Mouse (Mus musculus) gastrocnemius, adult 8-10 months (tissue): ENCODE results near the gene 4930432M17Rik. TPM values are rescaled to one million over a fixed set of nuclear protein-coding genes. Genes with fewer than 3 reads are reported as not detected.

ENCODE experiments used
- DNase-seq, 2 experiments: peaks; one replicate each; pipeline ENCODE4 v3.0.0; 2022; ENCODE audit warnings: low spot score in 2 of 2
- total RNA-seq, 4 experiments: library from RNA; stranded (reverse); gene quantifications; 2 replicates each; pipeline ENCODE4 v1.2.4; 2022

The 4930432M17Rik gene
- not detected for total RNA-seq

DNA sequence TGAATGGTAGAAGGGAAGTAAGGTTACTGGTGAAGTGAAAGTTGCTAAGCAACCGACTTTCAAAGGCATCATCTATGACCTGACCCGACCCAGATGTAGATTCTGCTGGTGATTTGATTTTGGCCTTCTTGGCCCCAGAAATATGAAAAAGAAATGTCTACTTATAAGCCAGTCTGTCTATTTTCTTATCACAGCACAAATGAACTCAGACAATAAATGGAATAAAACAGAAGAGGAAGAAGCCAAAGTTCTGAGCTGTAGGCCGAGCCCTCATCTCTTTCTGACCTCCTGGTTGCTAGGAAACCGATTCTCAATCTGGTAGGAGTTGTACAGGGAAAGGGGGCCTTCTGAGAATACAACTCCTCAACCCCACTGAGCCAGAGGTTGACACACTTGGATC, at the start of gene 4930432M17Rik:
Gene 4930432M17Rik (plus strand): TSS at position 301 of the 400 bp plus-strand sequence.
- no peak for DNase-seq

DNA sequence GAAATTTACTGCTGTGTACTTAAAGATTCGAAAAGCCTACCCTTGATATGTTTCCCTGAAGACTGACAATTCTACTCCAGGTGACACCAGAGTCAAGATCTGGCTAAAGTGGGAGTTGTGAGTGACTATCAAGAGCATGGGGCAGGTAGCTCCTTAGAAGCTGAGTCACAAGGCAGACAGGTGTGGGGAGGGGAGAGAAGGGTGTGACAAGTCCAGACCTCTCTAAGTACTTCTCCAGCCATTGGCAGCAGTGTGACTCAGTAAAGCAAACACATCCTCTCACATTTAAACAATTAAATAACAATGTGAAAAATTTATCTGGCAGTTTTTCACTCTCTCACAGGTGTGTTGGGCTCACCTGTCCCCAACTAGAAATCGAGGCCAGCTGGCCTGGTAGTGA, 44.9 kb upstream of the 4930432M17Rik start:
- DNase-seq, result no peak

DNA sequence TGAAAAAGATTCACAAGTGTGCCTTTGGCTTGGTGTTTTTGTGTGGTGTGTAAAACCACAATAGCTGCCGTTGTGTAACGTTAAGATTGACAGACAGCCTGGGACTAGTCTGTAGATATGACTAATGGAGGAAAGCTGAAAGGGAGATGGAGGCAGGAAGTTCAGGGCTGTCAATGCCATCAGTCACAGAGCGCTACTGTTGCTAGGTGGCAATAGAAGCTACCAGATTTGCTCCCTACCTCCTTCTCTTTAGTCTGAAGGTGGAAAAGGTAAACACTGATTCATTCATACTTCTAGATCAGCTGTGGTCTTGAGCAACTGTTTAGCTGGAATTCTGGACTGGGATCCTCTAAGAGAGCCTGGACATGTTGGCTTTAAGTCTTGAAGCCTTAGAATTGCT, 44.3 kb upstream of the 4930432M17Rik start:
- no peak for DNase-seq

DNA sequence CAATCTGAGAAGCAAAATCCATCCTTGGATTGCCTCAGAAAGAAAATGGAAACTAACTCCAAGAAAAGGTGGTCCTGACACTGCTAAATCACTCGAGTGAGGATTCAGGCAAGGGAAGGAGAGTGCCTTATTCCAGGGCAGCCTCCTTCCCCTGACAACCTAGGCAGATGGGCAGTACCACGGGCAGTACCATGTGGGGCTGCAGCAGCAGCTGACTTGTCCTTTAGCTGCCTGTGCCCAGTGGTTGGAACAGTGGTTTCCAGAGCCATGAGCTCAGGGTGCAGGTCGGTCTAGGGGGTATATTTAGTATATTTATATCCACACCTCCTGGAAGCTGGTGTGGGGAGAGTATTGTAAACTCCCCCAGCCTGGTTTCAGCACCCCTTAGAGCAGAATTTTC, 42.3 kb upstream of the 4930432M17Rik start:
- no peak for DNase-seq

DNA sequence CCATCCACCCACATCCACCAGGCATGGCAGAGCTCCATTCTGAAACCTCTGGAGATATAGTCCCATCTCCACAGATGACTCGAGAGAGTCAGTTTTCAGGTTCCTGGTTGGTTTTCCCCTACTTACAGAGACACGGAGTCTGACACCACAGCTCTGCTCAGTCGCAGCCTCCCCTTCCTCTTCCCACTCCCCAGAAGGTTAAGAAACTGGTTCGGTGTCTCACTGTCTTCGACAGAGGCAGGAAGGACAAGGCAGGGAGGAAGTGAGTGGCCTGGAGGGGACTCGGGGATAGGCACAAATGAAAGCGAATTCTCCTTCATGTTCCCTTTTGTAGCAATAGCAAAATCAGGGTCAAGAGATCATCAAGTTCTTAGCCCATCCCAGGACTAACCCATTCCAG, 39.9 kb upstream of the 4930432M17Rik start:
- DNase-seq, result no peak

DNA sequence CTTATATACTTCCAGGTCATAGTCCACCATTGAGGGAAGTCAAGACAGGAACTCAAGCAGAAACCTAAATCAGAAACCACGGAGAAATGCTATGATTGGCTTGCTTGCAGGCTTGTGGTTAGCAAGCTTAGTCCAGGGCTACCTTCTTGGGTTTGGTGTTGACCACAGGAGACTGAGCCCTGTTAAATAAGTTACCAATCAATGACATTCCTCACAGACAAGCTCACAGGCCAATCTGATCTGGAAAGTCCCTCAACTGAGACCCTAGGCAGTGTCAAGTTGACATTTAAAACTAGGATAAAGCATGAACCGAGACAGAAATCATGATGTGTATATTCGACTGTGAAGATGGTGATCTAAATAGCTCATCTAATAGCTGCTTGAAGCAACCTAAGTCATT, 35.6 kb upstream of the 4930432M17Rik start:
- DNase-seq, result no peak

DNA sequence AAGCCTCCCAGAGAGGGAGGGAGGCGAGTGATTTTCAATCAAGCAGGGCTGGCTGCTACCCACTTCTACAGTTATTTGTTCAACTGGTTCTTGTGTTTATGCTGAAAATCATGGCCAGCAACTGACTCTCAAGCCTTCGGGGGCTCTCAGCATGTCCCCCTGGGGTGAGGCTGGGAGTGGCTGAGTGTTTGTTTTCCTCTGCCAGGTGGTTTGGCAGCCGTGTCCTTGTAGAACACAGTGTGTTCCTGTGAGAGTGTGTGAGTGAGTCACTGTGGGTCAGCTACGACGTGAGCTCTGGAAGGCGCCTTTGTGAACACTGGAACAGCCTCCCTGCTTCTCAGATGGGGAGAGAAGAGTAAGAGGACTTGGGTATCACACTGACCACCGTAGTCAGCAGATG, 35.1 kb upstream of the 4930432M17Rik start:
- DNase-seq, result peak; percentile 76 to 79

DNA sequence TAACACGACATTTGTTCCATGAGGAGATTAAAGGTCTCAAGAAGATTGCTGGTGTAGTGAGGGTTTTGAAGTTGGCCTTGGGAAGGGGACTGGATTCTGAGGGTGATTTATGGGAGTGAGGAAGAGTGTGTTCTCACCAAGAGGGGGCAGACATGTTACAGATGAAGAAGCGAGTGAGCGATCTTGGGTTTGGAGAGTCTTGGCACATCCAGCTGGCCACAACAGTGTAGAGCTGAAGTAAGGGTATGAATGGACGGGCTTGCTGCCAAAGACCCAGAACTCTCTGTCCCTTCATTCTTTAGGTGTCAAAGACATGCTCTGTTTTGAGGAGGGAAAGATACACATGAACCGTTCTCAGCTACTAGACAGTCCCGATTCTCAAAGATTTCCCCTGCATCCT, 34.2 kb upstream of the 4930432M17Rik start:
- DNase-seq, result peak; percentile 40 to 56

DNA sequence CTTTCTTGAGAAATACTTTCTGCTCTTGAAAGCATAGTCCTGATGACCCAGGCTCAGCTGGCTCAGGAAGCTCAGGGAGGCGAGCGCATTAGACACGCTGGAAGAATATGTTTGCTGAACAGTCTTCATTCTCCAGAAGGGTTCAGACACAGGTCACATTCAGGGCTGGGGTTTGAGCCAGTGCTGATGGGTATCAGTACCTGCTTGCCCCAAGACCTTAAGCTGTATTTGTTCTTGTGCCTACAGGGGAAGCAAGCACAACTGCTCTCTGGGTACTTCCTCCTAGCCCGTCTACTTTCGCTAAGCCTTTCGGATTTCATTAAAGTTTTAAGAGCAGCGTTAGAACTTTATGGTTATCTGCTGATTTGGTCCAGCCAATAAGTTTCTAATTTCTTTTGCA, 33.8 kb upstream of the 4930432M17Rik start:
- DNase-seq, result no peak

DNA sequence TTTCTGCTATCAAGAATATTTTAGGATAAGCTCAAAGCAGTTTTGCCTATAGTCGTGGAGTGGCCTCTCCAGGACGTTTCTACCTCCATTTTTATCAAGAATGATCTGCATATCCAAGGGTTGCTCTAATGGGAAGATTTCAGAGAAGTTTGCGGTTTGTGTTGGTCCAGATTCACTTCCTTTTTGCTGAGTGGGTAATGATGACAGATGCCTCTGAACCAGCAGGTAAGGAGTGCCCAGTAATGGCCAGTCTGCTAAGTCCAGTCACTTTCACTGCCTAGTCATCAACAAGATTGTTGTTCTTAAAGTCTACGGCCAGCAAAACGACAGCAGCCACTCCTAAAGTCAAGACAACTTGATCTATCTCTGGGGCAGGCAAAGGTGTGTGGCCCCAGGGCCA, 32.8 kb upstream of the 4930432M17Rik start:
- DNase-seq, result no peak

DNA sequence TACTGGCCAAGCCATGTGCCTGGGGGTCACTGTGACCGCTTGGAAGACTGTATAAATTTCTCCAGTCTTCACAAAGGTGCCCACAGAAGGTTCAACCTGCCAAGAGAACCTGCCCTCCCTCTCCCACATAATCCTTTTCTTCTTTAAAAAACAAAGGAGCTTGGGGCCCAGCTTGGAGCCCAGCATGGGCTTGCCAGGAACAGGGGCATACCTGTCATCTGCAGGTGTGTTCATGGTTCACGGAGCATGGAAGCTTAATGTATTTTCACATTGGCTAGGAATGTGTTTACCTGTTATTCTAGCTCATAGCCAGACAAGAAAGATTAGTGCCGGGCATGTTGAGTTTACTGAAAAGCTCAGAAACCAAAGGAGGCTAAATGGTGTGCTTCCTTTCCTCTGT, 32.3 kb upstream of the 4930432M17Rik start:
- DNase-seq, result no peak

DNA sequence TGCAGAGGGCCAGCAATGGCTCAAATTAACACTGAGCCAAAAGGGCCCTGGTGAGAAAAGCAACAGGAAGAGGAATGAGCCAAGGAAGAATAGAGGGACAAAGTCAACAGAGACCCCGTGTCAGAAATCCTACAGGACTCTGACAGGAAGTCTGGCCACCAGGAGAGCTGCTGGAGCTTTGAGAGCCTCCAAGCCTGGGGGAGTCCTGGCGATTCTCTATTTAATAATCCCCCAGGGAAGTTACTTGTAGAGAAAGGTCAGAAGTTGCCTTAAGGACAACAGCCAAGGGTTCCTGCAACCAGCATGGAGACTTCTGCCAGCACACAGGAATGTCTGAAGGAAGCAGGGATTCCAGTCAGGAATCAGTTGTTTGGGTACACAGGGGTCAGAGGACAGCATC, 30.0 kb upstream of the 4930432M17Rik start:
- DNase-seq, result no peak

DNA sequence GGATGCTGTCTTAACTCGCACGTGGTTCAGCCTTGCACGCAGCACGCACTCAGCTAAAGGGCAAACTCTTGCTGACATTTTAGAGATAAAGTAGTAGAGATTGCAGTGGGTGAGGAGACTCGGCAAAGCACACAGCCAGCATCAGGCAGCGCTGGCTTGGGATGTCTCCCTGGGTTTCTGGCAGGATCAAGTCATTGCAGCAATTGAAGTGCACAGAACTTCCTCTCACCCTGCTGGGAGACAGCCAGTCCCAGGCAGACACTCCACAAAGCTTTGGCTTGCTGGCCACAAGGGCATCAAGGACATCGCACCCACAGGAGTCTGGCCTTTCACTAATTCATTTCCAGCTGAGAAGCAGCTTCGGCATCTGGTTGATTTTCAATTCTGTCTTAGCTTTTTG, 27.3 kb upstream of the 4930432M17Rik start:
- DNase-seq, result peak; percentile 10 to 24

DNA sequence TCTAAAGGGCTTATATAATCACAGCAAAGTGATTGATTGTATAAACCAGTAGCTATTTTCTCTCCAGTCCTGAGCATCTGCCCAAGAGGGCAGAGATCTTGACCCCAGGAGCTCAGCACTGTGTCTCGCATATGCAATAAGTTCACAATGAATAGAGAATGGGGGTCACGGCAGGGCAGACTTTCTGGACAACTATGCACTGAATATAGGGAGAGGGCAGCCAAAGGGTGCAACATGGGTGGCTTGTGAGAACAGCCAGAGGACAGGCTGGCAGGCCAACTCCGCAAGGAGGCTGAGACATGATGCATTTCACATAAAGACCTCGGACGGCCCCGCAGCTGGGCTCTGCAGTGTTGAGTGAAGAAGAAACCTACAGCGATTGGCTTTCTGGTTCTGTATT, 25.1 kb upstream of the 4930432M17Rik start:
- DNase-seq, result peak in 1 of 2 experiments; percentile 10

DNA sequence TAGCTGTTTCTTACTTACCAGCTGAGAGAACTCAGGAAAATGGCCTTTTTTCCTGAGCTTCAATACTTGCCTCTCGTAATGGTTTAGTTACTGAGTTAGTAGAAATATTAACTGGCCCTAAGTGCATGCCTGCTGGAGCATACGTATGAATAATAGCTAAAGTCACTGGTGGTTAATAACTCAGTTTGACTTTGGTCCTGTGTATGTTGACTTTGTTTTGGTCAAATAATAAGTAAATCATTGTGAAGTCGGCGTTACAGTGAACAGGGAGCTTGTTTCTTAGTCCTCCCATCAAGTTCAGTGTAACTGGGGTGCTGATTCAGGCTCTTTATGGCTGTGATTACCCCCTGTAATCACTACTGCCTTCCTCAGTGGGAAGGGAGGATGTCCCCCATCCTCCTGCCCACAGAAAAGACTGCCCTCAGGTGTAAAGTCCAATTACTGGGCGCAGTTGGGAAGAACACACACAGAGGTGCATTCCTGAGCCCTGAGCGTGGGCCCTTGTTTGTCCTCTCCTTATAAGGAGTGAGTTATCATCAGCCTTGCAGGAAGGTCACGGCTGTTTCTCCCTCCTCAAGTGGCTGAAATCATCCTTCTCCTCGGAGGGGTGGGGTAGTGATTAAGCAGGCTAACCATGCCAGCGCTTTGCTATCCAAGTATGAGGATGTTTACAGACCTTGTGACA, 24.1 kb upstream of the 4930432M17Rik start:
- peak in 1 of 2 experiments; percentile 15 for DNase-seq

DNA sequence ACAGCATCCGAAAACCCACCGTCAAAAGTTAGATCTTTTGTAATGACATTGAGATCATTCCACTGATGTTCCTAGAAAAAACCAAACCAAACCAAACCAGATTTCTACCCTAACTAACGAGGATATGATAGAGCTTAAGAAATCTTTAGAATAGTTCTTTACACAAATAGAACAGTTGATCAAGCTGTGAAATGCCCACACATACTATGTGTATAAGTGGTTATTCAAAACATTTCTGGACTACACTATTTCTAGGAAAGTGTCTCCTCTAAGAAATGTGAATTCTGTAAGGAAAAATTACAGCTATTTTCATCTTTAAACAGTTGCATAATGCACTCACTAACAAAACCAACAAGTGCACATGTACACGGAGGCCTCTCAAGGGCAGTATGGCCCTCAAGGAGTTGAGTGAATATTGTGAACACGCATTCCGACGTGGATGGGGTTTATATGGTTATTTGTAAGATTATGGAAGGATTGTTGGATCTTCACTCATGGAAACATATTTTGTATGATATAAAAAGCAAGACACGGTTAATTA, 22.3 kb upstream of the 4930432M17Rik start:
- no peak for DNase-seq

DNA sequence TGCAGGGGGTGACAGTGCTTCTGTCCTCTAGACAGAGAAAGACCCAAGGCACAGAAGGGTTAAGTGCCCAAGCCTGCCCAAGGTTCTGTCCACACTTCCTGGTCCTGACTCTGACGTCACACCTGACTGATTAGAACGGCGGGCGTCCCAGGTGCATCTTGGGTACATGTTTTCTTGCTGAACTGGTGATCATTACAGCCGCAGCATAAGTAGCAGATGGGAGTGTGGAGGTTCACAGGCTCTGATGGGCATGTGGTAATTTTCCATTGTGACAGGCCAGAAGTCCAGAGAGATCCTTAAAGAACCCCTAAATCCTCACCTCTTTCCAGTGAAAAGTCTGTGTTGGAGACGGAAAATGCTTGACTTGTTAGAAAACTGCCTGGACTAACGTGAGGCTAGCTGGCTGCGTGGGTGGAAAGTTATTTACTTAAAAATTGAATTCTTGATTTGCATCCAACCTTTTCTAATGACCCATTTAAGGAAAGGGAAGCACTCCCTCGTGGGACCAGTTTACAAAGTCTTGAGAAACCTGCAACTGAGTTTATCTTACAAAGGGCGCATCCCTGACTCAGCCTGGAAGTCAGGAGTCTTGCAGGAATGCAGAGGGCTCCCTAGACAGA, 20.4 kb upstream of the 4930432M17Rik start:
- peak; percentile 27 to 42 for DNase-seq

DNA sequence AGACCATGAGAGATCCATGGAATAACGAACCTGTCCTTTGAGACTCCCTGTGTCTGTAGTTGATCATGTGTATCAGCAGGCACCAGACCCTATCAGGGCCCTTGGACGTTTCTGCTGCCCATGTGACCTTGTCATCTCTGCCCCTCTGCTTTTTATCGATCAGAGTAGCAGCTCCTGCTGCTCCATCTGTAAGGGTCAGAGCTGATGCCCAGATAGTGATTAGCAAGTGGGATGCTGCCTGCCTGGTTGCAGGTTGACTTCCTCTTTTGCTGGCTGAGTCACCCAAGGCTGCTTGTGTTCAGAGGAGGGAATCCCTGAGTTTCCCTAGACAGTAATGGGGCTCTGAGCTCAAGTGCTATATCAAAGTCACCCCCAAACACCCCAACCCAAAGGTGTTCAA, 18.9 kb upstream of the 4930432M17Rik start:
- DNase-seq, result no peak

DNA sequence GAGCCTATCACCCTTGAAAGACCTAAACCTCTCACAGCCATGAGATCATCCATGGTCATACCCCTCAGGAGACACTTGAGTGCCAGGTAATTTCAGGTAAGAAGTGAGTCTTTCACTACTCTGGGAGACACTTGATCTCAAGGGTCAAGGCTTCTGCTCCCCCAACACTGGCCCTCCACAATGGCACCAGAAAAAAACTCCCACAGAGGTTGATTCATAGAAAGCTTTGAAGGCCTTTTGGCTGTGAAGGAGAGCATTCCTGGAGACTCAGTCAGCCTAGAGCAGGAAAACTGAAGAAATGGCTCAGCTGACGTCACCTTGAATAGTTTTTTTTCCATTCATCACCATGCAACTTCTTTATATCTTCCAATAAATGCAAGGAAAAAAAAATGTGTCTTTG, 18.4 kb upstream of the 4930432M17Rik start:
- DNase-seq, result no peak

DNA sequence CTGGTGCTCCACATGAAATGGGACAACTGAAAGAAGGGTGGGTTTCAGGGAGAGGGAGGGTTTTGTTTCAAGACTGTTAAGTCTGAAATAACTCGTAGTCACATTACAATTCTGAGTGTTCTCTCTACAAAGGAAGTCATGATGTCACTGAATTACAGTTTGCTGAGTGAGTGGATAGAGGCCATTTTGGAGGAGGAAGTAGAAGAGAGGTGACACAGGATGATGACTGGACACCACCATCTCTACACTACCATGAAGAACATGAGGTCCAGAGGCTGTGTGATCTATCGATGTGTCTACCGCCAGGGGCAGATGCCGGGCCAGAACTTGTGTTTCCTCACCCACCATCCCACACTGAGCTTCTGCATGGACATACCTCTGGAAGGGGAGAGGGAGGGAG, 13.6 kb upstream of the 4930432M17Rik start:
- DNase-seq, result no peak

DNA sequence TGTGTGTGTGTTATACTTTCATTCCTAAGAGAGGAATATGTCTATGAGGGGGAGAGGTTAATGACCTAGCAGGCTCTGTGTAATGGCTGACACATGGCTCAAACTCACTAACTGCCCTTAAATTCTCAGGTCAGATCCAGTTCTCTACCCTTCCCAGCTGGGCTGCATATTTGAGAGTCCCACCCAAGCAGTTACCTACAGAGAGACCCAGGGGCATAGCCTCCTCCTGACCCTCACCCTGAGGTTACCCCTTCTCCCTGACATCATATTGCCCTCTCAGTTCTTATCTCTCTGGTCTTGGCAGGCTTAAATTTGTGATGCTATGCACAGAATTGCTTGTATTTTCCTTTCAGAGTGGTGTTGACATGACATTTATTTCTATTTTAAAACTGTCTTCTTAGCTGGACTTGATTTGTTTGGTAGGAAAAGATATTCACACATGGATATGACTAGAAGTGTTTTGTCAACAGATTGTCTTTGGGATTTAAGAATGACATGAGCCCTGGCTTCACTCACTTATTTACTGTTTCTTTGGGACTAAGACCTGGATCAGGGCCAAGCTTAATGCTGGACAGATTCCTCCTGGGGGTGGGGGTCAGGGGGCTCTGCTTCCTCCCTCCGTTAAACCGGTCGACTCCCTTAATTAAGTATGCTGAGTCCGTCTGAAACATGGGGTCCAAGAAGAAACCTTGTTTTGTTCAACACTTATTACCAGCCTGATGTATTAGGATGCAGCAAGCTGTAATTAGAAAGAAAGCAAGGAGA, 7.7 kb upstream of the 4930432M17Rik start:
- no peak for DNase-seq

DNA sequence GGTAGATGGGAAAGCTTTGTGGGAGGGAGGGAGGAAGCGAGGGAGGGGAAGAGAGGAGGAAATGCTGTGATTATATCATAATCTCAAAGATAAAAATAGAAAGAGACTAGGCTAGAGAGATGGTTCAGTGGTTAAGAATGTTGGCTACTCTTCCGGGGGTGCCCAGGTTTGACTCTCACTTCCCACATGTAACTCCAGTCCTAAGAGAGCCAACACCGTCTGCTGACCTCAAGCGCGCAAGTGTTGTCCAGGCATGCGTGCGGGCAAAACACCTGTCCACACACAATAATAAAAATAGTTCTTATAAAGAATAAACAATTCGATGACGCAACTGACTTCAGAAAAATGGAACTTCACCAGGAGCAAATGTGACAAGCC, 7.1 kb upstream of the 4930432M17Rik start:
- no peak for DNase-seq
